Mouse (Mus musculus) spleen, adult 2 months (tissue): ENCODE results near the gene Prss34. TPM values are rescaled to one million over a fixed set of nuclear protein-coding genes. Genes with fewer than 3 reads are reported as not detected.

Experiments
- DNase-seq, 2 experiments: peaks; one replicate each; pipeline versions ENCODE4 v3.0.0 to v3.0.0-alpha.2; 2012 to 2021; ENCODE audit warnings: low spot score in 2 of 2, low read depth in 1 of 2
- H3K27ac ChIP-seq: fragments of 200-500 bp; 2 replicates; pipeline ENCODE4 v1.5.1; 2012; ENCODE audit warnings: low read length, inconsistent platforms; ENCODE audit not compliant: insufficient read depth
- H3K27me3 ChIP-seq: fragments of 200-500 bp; 2 replicates; pipeline ENCODE4 v1.6.1; 2012; ENCODE audit warnings: mild to moderate bottlenecking, moderate library complexity, low read length, inconsistent platforms; ENCODE audit not compliant: control insufficient read depth, insufficient read depth
- H3K36me3 ChIP-seq: fragments of 200-500 bp; 2 replicates; pipeline ENCODE4 v1.6.1; 2012; ENCODE audit warnings: mild to moderate bottlenecking, low read length, inconsistent platforms; ENCODE audit not compliant: control insufficient read depth, insufficient read depth
- H3K4me1 ChIP-seq: fragments of 200-500 bp; 2 replicates; pipeline ENCODE4 v1.6.1; 2011; ENCODE audit warnings: inconsistent platforms; ENCODE audit not compliant: control insufficient read depth, insufficient read depth, insufficient read length
- H3K4me3 ChIP-seq: fragments of 200-500 bp; 2 replicates; pipeline ENCODE4 v1.5.1; 2011; ENCODE audit warnings: mild to moderate bottlenecking, inconsistent platforms; ENCODE audit not compliant: insufficient read depth, insufficient read length; ENCODE audit errors: extremely low read depth
- CTCF ChIP-seq: fragments of 200-500 bp; IDR thresholded peaks from 2 replicates; pipeline ENCODE4 v1.5.1; 2011; ENCODE audit warnings: mild to moderate bottlenecking, inconsistent platforms; ENCODE audit not compliant: insufficient read depth, insufficient read length, insufficient replicate concordance; ENCODE audit errors: extremely low read depth
- POLR2A ChIP-seq: fragments of 200-500 bp; IDR thresholded peaks from 2 replicates; pipeline ENCODE4 v1.6.1; 2011; ENCODE audit warnings: low read depth, low read length, inconsistent platforms
- WGBS: fragments of 180-500 bp; shearing (Covaris S2); methylation state at CpG from one replicate; pipeline ENCODE4 v1.1.7; 2018; 5-methylcytosine and 5-hydroxymethylcytosine counted together
- polyA plus RNA-seq: library from polyadenylated mRNA; depleted of rRNA; stranded (reverse); fragments of >200 nt; gene quantifications from 2 replicates; pipeline ENCODE4 v1.2.3, GENCODE M21; 2012; rRNA removed

Gene Prss34
- polyA plus RNA-seq: 2.5 and 2.7 TPM in 2 replicates

- no peaks in the 10 kb centered on the region for H3K27me3 ChIP-seq
- TF ChIP-seq CTCF: no peak
- TF ChIP-seq POLR2A: no peak
- no peak within 1 kb of the TSS for H3K4me3 ChIP-seq
- no peaks in the 10 kb centered on the region for H3K4me1 ChIP-seq
- no peak for DNase-seq
- H3K36me3 ChIP-seq: no peaks in the 10 kb centered on the region
- no peak within 1 kb of the TSS for H3K27ac ChIP-seq
- 78% methylated on average over 5 of the region's 5 CpGs for WGBS
Measured at GRCm38 (mm10) chr17:25298094-25298493, at the start of gene Prss34. TSS of gene Prss34 (plus strand) at chr17:25298394.

GRCm38 (mm10) chr17:25250181-25250835 is 47.9 kb upstream of the Prss34 start:
- Histone ChIP-seq H3K4me3 (no peak overlapping the region), H3K27ac (no peak overlapping the region), H3K4me1 (peaks cover 8% of the 10 kb centered on the region; the same call in 1 of the 2 replicates), H3K36me3 (no peaks in the 10 kb centered on the region), H3K27me3 (0 out of 2 replicates have a peak, but pooled peaks cover 2% of the 10 kb centered on the region)
- no peak for TF ChIP-seq POLR2A
- no peak for TF ChIP-seq CTCF
- DNase-seq: no peak
- 90% methylated on average over 8 of the region's 8 CpGs for WGBS

DNA sequence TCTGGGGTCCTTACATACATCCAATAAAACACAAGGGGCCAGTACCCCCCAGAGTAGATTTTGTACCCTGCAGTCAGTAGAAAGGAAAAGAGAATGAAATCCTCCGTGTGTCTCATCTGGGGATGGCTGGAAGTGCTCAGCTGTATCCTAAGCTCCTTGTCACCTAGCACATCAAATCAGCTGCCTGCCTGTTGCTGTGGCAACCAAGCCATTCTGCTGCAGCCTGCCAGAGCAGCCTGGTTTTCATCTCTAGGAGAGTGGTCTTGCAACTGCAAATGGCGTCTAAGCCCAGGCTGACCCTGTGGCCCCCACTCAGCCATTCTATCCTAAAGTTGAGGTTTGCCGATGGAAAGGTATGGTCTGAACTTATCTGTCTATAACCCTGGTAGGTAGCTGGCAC is 45.6 kb upstream of the Prss34 start:
- Histone ChIP-seq H3K27me3 (peaks cover 12% of the 10 kb centered on the region), H3K27ac (no peak overlapping the region), H3K36me3 (no peaks in the 10 kb centered on the region), H3K4me3 (no peak overlapping the region), H3K4me1 (peaks cover 18% of the 10 kb centered on the region; the same call in 1 of the 2 replicates)
- DNase-seq: no peak
- 74% methylated on average over 3 of the region's 3 CpGs for WGBS
- TF ChIP-seq CTCF: no peak
- no peak for TF ChIP-seq POLR2A

- 38% methylated on average over 10 of the region's 10 CpGs for WGBS
- no peak for TF ChIP-seq CTCF
- TF ChIP-seq POLR2A: no peak
- H3K4me1 ChIP-seq: peaks cover 16% of the 10 kb centered on the region; the same call in 1 of the 2 replicates
Measured at GRCm38 (mm10) chr17:25253760-25254159, 44.4 kb upstream of the Prss34 start.

GRCm38 (mm10) chr17:25255110-25255509 is 43.1 kb upstream of the Prss34 start:
- no peak overlapping the region for H3K27ac ChIP-seq
- DNase-seq: no peak
- TF ChIP-seq POLR2A (no peak), CTCF (no peak)
- H3K27me3 ChIP-seq: peaks cover 12% of the 10 kb centered on the region
- peaks cover 3% of the 10 kb centered on the region; the same call in 1 of the 2 replicates for H3K36me3 ChIP-seq
- H3K4me1 ChIP-seq: peaks cover 16% of the 10 kb centered on the region; the same call in 1 of the 2 replicates
- 30% methylated on average over 2 of the region's 2 CpGs for WGBS
- no peak overlapping the region; the same call in 1 of the 2 replicates for H3K4me3 ChIP-seq

More at GRCm38 (mm10) chr17:25253760-25254159, 44.4 kb upstream of the Prss34 start:
- Histone ChIP-seq H3K27me3 (peaks cover 12% of the 10 kb centered on the region), H3K4me3 (no peak overlapping the region), H3K27ac (no peak overlapping the region), H3K36me3 (no peaks in the 10 kb centered on the region)
- DNase-seq: no peak

DNA sequence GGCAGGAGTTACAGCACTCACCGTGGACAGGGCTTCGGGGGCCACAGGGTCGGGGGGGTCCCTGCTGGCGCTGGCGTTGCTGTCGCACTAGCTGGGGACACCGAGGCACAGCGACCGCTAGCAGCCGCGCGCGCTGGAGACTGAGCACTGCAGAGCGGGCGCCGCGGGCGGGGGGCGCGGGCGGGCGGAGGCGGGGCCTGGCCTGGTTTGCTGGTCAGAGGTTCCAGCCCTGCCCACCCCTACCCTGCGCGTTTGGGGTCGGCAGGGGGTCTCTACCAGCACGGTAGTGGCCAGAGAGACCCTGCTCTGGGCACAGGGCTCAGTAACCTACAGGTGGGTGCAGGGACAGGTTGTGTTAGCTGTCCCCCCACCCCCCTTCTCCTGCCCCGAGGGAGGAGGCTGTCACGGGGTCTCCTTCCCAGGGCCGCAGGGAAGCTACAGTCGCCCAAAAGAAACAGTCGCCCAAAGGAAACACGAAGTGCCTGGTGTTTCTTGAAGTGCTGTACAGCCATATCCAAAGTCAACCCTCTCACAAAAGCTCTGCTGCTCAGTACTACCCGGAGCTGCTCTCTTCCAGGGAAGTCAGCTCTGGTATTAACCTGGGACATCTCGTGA is 41.9 kb upstream of the Prss34 start, which contains the start of gene Baiap3:
TSS of gene Baiap3 (minus strand) at position 225 of the 615 bp plus-strand sequence.
- peak within 1 kb of the TSS; percentile 32; the same call in 1 of the 2 replicates for H3K4me3 ChIP-seq
- H3K27me3 ChIP-seq: peaks cover 12% of the 10 kb centered on the region
- TF ChIP-seq POLR2A (no peak), CTCF (no peak)
- H3K27ac ChIP-seq: no peak within 1 kb of the TSS
- WGBS: 4% methylated on average over 35 of the region's 35 CpGs
- DNase-seq: no peak
- peaks cover 16% of the 10 kb centered on the region; the same call in 1 of the 2 replicates for H3K4me1 ChIP-seq
- peaks cover 5% of the 10 kb centered on the region; the same call in 1 of the 2 replicates for H3K36me3 ChIP-seq

GRCm38 (mm10) chr17:25257804-25258261 is 40.4 kb upstream of the Prss34 start:
- WGBS: 54% methylated on average over 6 of the region's 6 CpGs
- peaks cover 10% of the 10 kb centered on the region for H3K36me3 ChIP-seq
- peak in 1 of 2 experiments; percentile 36 for DNase-seq
- TF ChIP-seq CTCF (no peak), POLR2A (no peak)
- H3K27me3 ChIP-seq: peaks cover 12% of the 10 kb centered on the region
- H3K4me3 ChIP-seq: no peak overlapping the region
- peak overlapping the region; percentile 40; the same call in 1 of the 2 replicates for H3K27ac ChIP-seq
- H3K4me1 ChIP-seq: peaks cover 16% of the 10 kb centered on the region; the same call in 1 of the 2 replicates
